Mouse (Mus musculus) leukemia stem cell, adult 10-12 weeks (primary cell): ENCODE measurements around the gene 4933425L06Rik. TPM values are rescaled to one million over a fixed set of nuclear protein-coding genes. Genes with fewer than 3 reads are reported as not detected.

ENCODE experiments used
- polyA plus RNA-seq: library from polyadenylated mRNA; stranded (reverse); fragments of >175 nt; gene quantifications from 2 replicates; pipeline ENCODE4 v1.2.3, GENCODE M21; 2012; ENCODE audit warnings: low replicate concordance

The 4933425L06Rik gene
- polyA plus RNA-seq = not detected in 2 replicates

DNA sequence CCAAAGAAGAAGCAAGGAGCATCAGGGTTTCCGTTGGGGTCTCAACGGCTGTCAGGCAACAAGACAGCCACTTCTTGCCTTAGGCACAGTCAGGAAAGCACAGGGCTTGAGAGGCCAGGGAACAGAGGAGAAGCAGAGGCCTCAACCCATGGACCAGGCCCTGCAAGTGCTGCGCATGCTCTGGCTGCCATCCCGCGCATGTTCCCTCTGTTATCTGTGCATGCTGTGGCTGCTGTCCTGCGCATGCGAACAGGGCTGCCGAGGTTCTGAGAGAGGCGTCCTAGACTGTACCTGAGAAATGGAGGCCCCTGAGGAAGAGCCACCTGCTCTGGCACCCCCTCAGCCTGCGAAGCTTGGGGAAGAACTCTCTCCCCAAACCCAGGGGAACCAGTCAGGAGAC is at the start of gene 4933425L06Rik:
Gene 4933425L06Rik, plus strand, starts transcription at position 261 of the 400 bp plus-strand sequence.

DNA sequence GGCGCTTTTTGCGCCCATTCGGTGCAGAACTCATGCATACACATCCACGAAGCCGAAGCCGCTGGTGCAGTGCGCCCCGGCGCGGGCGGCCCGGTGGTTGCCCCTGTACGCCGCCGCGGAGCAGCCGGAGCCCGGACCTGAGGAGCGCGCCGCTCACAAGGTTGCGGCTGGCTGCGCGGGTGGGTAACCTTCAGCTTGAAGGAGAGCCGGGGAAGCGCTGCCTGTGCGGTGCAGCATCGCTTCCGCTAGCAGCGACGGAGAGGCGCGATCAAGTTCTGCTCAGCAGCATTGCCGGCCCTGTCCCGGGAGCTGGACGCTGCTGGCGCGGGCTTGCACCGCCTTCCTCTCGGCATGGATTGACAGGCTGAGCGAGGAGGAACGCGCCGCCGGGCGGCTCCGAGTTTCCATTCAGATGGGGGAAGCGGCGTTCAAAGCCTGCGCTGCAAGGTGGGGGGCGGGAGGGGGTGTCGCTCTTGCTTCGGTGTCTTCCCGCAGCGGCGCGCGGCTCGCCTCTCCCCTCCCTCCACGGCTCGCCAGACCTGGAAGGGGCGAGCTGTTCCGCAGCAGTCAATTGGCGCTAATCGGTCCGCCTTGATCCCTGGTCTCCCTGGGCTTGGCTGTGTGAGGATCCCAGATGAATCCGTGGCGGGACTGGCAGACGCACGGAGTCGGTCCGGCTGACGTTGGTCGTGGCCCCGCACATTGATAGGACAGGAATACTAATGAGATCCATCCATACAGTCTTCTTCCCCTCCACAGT is 27.6 kb upstream of the 4933425L06Rik start, which contains the start of gene Rgs7bp:
Gene Rgs7bp, minus strand, starts transcription at position 750 of the 760 bp plus-strand sequence.

Other genes with a start within 250 kb of the 4933425L06Rik start
- gene Shisal2b, start 218.2 kb upstream of the 4933425L06Rik start, polyA plus RNA-seq = not detected in 2 replicates
- 0.02 TPM in 1 of 2 replicates, not detected in the other for gene Rgs7bp, start 27.2 kb upstream of the 4933425L06Rik start, polyA plus RNA-seq
- gene Rnf180, start 212.7 kb downstream of the 4933425L06Rik start, polyA plus RNA-seq = 0.30 TPM in 1 of 2 replicates, not detected in the other